Mouse (Mus musculus) layer of hippocampus, adult 9-10 months (tissue): ENCODE data around the gene Exoc8.

Experiments used
- DNase-seq: peaks from one replicate; pipeline ENCODE4 v3.0.0; 2022; ENCODE audit warnings: low spot score

Exoc8 gene

GRCm38 (mm10) chr8:124897386-124898250, at the start of gene Exoc8, which contains the start of gene Sprtn:
Exoc8 (minus strand) TSS chr8:124897705.
Sprtn (plus strand) TSS chr8:124897886.
- peak; percentile 84 for DNase-seq

DNA sequence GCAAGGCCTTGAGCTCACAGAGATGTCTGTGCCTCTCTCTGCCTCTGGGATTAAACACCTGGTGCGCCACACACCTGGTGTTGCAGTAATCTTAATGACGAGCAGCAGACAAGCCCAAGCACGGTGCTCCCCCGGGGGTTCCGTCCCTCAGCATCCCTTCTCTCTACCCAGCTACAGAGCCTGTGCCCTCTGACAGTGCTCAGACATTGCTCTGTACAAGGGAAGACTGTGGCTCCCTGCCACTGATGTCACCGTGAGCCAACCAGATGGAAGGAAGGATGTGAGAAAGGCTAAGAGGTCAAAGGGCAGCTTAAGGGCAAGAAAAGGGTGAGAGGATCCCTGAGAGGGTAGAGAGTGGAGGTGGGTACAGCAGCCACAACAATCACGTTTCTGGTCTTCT, 46.9 kb upstream of the Exoc8 start:
- no peak for DNase-seq

GRCm38 (mm10) chr8:124943801-124944200, 46.3 kb upstream of the Exoc8 start:
- DNase-seq = no peak

DNA sequence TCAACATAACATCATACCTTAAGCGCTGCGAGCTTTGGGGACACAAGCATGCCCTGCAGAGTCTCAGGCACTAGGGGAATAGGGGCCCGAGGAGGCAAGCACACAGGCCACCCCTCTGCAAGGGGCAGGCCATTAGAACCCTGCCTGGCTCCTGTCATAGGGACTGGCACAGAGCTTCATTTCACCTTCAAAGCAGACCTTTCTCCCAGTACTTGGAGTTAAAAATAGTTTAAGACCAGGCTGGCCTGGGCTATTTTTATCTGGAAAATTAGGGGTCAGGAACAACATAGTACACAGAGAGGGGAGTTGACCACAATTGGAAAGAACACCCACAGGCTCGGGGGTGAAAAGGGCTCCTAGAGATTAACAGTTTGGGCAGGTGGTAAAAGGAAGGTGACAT, 39.8 kb upstream of the Exoc8 start:
- DNase-seq = no peak

- DNase-seq = no peak
These were observed 39.2 kb upstream of the Exoc8 start for GRCm38 (mm10) chr8:124936699-124937098.

DNA sequence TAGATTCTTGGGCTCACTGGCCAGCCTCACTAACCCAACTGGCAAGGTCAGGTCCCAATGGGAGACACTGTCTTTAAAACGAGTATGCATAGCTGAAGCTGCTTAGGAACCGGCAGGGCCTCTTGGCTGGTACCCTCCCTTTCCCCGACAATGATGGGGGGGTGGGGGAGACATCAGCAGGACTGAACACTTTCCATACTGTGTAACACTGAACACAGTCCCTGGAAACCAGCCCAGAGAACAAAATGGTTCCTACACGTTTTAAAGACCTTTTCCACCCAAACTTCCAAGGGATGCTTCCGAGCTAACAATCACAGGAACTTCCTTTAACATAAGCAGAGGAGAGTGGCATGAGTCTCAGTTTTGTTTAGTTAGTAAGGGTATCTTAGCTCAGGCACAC, 37.6 kb upstream of the Exoc8 start:
- no peak for DNase-seq

DNA sequence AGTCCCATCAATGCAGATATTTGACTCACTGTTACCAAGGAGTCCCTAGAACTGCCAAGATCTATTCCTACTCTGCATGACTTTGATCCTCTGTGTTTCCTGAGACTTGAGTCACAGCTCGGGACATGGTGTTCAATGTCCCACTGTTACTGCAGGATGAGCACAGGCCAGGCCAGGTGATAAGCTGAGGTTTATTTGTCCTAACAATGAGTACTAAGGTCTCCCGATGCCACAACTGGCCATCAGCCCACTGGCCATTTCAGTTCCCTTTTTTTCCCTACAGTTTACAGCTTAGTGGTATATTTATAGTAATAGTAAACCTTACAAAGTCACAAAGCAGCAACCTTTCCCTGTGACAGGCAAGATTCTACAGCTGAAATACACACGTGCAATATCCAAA, 34.9 kb upstream of the Exoc8 start:
- no peak for DNase-seq

DNA sequence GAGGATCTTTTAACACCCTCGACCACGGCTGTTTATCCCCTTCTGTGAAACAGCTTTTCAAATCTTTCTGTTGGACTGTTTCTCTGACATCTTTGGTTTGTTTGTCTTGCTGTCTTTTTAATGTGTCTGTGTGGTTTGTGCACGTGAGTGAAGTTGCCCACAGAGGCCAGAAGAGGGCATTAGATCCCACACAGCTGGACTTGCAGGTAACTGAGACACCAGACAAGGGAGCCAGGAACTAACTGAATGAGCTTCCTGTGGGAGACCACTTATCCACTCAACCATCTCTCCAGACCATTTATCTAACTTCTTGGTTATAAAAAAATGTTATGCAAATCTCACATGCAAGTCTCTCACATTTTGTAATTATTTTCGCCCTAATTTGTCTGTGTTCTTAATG, 33.1 kb upstream of the Exoc8 start:
- no peak for DNase-seq

DNA sequence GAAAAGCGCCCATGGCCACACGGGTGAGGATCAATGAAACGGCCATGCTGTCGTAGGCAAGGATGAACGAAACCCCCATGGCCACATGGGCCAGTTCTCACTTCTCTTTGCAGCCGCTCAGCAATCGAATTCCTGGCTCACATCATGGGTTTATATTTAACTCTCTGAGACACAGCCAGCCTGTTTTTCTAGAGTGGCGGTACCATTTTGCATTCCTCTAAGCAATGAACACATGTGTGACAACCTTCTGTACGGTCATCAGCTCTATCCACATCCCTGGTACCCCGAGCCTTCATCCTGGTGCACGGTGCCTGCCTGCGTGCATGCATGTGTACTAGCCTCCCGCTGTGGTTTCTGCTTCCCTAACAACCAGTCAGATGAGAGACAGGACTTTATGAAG, 32.6 kb upstream of the Exoc8 start:
- DNase-seq = no peak

GRCm38 (mm10) chr8:124929006-124929405, 31.5 kb upstream of the Exoc8 start:
- DNase-seq = no peak

DNA sequence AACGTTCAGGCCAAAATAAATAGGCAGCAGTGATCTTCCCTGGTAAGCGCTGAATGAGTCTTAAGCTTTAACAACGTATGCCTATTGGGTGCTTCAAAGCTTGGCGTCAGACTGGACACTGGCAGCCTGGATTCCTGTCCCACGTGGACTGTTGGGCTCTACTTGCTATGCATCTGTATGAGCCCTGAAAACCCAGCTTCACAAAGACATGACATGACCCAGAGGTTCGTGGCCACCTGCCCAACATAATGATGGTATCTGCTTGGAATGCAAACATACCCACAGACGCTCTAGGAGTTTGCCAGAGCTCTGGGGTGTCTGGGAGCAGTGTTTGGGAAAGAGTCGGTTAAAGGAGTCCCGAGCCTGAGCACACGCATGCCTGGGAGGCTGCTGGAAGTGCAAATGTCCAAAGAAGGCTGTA, 28.9 kb upstream of the Exoc8 start:
- no peak for DNase-seq

- DNase-seq = no peak
These were observed 28.2 kb upstream of the Exoc8 start for GRCm38 (mm10) chr8:124925544-124926266.

GRCm38 (mm10) chr8:124923971-124924652, 26.6 kb upstream of the Exoc8 start:
- DNase-seq = no peak

- DNase-seq = no peak
These were observed 25.1 kb upstream of the Exoc8 start for GRCm38 (mm10) chr8:124922490-124923089.

- DNase-seq = no peak
These were observed 24.1 kb upstream of the Exoc8 start for GRCm38 (mm10) chr8:124921369-124922279.

- DNase-seq = no peak
These were observed 20.4 kb upstream of the Exoc8 start for GRCm38 (mm10) chr8:124917741-124918484.

DNA sequence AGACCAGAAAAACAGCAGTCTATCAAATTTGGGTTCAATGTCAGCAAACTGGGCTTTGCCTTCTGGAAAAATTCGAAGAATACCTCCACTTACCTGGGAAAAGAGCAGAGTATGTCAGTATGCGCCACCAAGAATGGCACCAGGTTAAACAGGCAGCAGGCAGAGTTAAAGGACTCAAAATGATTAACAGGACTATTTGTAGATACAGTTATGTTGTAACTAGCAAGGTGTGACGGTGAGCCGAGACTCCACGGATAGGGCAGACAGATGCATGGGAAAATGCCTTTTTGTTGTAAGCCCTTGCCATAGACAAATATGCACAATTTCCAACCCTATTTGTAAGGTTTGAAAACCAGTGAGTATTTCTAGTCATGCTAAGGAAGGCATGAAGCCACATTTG, 16.6 kb upstream of the Exoc8 start:
- DNase-seq = no peak

DNA sequence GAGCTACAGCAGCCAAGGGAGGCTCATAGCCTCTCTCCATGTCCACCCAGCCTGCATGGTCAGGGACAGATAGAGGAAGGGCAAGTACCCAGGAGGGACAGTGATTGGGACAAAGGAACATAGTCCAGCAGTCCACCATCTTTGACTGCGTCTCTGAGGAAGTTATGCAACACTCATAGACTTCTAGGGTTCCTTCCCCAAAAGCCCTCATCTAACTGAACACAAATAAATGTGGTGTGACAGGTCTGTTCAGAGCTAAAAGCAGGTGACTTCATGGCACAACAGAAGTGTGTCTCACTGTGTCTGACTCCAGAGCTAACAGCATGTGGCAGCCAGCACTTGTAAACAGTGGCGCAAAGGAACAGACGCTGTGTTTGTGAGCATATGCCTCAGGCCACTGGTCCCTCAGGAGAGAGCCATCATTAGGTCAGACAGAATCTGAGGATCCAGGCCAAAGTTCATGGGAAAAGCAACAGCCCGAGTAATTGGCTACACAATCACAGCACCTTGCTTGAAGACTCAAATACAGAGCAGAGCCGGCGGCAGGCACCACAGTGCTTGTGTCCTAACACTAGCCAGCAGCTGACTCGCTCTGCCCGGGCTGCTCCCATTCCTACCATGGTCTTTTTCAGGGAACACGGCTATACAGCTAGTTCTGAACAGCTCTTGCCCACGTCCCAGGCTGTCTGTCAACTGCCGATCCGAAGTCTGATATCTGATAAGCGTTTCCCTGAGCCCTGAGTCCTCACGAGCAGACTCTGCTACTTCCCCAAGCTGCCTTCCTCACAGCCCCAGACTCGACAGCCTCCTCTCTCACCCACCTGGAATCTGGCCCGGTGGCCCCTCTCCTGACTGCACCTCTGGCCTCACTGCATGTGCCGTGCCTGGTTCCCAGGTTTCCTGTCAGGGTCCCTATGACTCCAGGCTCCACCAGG, 14.7 kb upstream of the Exoc8 start:
- DNase-seq = no peak

- DNase-seq = no peak
These were observed 12.8 kb upstream of the Exoc8 start for GRCm38 (mm10) chr8:124910349-124910748.
